Comparison of ENCODE assay signal across 9 mouse cellular contexts in the genomic region with DNA sequence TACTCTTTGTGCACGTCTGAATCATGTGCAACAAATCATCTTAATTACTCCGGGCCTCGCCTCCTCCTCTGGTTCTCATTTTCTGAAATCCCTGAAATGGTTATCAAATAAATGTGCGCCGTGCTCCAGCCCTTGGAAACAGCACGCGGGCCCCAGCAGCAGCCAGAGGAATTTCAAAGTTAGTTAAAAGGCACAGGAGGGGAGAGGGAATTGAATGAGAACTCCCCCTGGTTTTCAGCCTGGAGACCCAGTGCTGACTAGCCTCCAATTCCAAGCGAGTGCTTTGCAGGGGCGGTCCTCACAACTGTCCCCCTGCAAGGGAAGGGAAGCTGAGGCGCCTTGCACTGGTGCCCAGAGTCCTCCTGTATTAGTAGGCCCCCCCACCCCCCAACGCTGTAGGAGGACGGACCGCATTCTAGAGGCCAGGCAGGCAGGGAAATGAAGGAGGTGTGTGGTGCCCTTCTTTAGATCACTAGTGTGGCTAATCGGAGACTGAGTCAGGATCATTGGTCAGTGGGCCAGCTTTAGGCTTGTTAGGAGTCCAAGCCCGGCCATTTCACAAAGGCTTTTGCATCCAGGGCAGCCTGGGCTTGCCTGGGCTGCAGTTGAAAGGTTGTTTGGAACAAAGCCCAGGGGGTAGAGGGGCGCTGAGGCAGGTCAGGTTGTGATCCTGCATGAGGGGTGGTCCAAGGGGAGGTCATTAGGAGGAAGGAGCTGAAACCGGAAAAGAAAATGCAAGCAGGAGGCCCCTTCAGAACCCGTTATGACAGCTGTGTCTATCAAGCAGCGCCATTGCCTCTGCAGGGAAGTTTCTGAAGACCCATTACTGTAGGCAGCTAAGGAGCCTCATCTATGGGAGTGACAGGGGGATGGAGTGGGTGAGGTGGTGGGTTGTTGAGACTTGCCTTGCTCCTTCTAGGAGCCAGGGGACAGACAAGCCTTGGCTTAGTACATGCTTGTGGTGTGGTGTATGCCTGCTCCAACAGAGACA.
A peak's percentile ranks its signal among the peaks of the same experiment; 100 is the strongest.
DNase-seq lines count a peak whose midpoint lies in the region; ATAC-seq lines count a peak whose summit lies in the region.
"Had no signal": no experiment of that assay in that cellular context is flagged by ENCODE, and none has a peak within 500 bp of the region (broad histone marks: within the 10 kb centered on the region; RNA-seq: fewer than 3 reads in every experiment).

No protein-coding gene starts in this region.

- H3K4me2 ChIP-seq in heart, embryonic 16.5 days (ENCODE audit: low read depth, low read length), result peak overlapping the region; percentile 67
- H3K4me2 ChIP-seq in forebrain, embryonic 16.5 days (ENCODE audit: low read length), result peak overlapping the region; percentile 38

- DNase-seq in heart, postnatal 36 days, result no peak
- DNase-seq in embryo, embryonic 10 days (ENCODE audit: low spot score), result peak; percentile 49
- peak; percentile 48 for DNase-seq in midbrain, embryonic 10.5 days (ENCODE audit: low spot score)
- no peak for DNase-seq in spleen, postnatal 10 days (ENCODE audit: low spot score in 2 of 2)
- no peak for DNase-seq in thymus, postnatal 36 days
- DNase-seq in cerebellum, postnatal 36 days, result no peak

- peak overlapping the region; percentile 38 for H3K4me3 ChIP-seq in heart, embryonic 16.5 days (ENCODE audit: low read length)
- 0 out of 2 replicates have a peak overlapping the region, but pooled peaks have one; percentile 4 for H3K4me3 ChIP-seq in forebrain, embryonic 16.5 days (replicated peaks; ENCODE audit: low read length)
- H3K4me3 ChIP-seq in midbrain, embryonic 10.5 days, result peak overlapping the region; percentile 36

- no peaks in the 10 kb centered on the region for H3K27me3 ChIP-seq in heart, embryonic 16.5 days (ENCODE audit: control insufficient read depth, insufficient read depth, low read length)
- H3K27me3 ChIP-seq in forebrain, embryonic 16.5 days (replicated peaks; ENCODE audit: control insufficient read depth, insufficient read depth, low read length), result no peaks in the 10 kb centered on the region
- H3K27me3 ChIP-seq in midbrain, embryonic 10.5 days (ENCODE audit: low read depth, poor library complexity, severe bottlenecking), result peaks cover 13% of the 10 kb centered on the region; the same call in 1 of the 2 replicates
- H3K27me3 ChIP-seq: CH12.LX had no signal

- H3K9me3 ChIP-seq in heart, embryonic 16.5 days (replicated peaks; ENCODE audit: control insufficient read depth, low read length), result no peaks in the 10 kb centered on the region
- H3K9me3 ChIP-seq in forebrain, embryonic 16.5 days (ENCODE audit: control insufficient read depth, low read length), result no peaks in the 10 kb centered on the region
- H3K9me3 ChIP-seq in midbrain, embryonic 10.5 days (replicated peaks), result no peaks in the 10 kb centered on the region

- peak overlapping the region; percentile 46 for H3K9ac ChIP-seq in heart, embryonic 16.5 days (ENCODE audit: low read length)
- no peak overlapping the region for H3K9ac ChIP-seq in forebrain, embryonic 16.5 days (replicated peaks; ENCODE audit: low read depth, low read length)

- peak; percentile 14; the same call in 1 of the 2 replicates for ATAC-seq in heart, embryonic 16.5 days (replicated peaks; ENCODE audit: extremely low read depth, insufficient read depth, low FRiP score)
- ATAC-seq in forebrain, embryonic 16.5 days, result peak; percentile 65; the same call in 1 of the 2 replicates

- H3K4me1 ChIP-seq in heart, embryonic 16.5 days (ENCODE audit: control insufficient read depth, insufficient read depth, low read length), result peaks cover 15% of the 10 kb centered on the region
- H3K4me1 ChIP-seq in forebrain, embryonic 16.5 days (replicated peaks; ENCODE audit: control insufficient read depth, insufficient read depth, low read length), result peaks cover 12% of the 10 kb centered on the region
- H3K4me1 ChIP-seq in midbrain, embryonic 10.5 days, result peaks cover 18% of the 10 kb centered on the region

- intact Hi-C loops in heart, postnatal 36 days (cut with DNase I), result no loop called here

- peak overlapping the region; percentile 18; the same call in 1 of the 2 replicates for H3K27ac ChIP-seq in heart, embryonic 16.5 days (ENCODE audit: low read length)
- no peak overlapping the region for H3K27ac ChIP-seq in forebrain, embryonic 16.5 days (ENCODE audit: low read length)
- peak overlapping the region; percentile 79 for H3K27ac ChIP-seq in midbrain, embryonic 10.5 days (replicated peaks)

- no peaks in the 10 kb centered on the region for H3K36me3 ChIP-seq in heart, embryonic 16.5 days (ENCODE audit: control insufficient read depth, insufficient read depth)
- no peaks in the 10 kb centered on the region for H3K36me3 ChIP-seq in forebrain, embryonic 16.5 days (ENCODE audit: control insufficient read depth, insufficient read depth)
- H3K36me3 ChIP-seq in midbrain, embryonic 10.5 days, result no peaks in the 10 kb centered on the region

- 25% methylated on average over 19 of the region's 19 CpGs for WGBS in heart, embryonic 16.5 days
- 5% methylated on average over 19 of the region's 19 CpGs for WGBS in forebrain, embryonic 16.5 days
- WGBS in midbrain, embryonic 10.5 days, result 14% methylated on average over 19 of the region's 19 CpGs

Comparison
In these comparisons a context has a peak if more than half of its experiments do, and no peak if none do; other contexts are left out.
1. DNase-seq: peak in embryo, embryonic 10 days (single experiment) and midbrain, embryonic 10.5 days (single experiment); none in heart, postnatal 36 days (0 of 2), spleen, postnatal 10 days (0 of 2), thymus, postnatal 36 days (0 of 2) and cerebellum, postnatal 36 days (0 of 2).
2. Peak in every context shown above with its lines, with median percentiles within 50 percentile points of each other: H3K4me3 ChIP-seq.